Mouse (Mus musculus): ENCODE measurements at regions not wholly inside any gene's neighbourhood (a gene's known extent, or its start where the extent isn't known, plus 50 kb on each side); places are given as distances from the start of the nearest gene placed in this dataset.
A peak's percentile ranks its signal among the peaks of the same experiment; 100 is the strongest.

DNA sequence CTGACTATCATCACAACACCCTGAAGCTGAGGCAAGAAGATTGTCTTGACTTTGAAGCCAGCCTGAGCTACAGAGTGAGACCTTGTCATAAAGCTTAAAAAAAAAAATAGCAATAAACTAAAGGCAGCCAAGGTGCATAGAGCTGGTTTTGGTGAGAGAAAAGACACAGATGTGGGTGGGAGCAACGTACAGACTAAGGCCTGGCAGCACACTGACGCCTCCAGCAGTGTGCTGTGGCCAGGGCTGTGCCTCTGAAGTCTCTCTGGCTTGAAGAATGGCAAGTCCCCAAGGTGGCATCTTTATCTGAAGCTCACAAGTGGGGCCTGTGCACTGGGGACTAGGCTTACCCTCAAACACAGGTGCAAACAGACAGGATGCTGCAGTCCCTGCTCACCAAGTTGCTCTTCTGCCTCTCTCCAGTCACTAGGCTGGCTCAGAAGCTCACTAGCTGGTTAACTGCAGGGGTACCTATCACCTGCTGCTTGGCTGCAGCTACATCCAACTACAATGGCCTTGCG, 159.3 kb upstream of the Zmiz1 start:
- Histone ChIP-seq H3K4me3 (ENCODE audit: low read depth, low read length) (no peak overlapping the region), H3K9me3 (replicated peaks; ENCODE audit: control insufficient read depth, low read length) (no peaks in the 10 kb centered on the region), H3K4me2 (ENCODE audit: low read depth, low read length) (no peak overlapping the region), H3K9ac (replicated peaks; ENCODE audit: low read depth, low read length) (no peak overlapping the region), H3K4me1 (ENCODE audit: control insufficient read depth, insufficient read depth) (peaks cover 12% of the 10 kb centered on the region; the same call in 1 of the 2 replicates), H3K27me3 (ENCODE audit: control insufficient read depth, insufficient read depth, low read length) (no peaks in the 10 kb centered on the region), H3K27ac (ENCODE audit: low read depth) (no peak overlapping the region), H3K36me3 (replicated peaks; ENCODE audit: control insufficient read depth, insufficient read depth, low read length) (no peaks in the 10 kb centered on the region)
- DNase-seq (ENCODE audit: low spot score) (no peak), ATAC-seq (ENCODE audit: insufficient read depth, low read depth) (no peak)
- TF ChIP-seq EP300 (IDR thresholded peaks at IDR 0.05; ENCODE audit: low read depth) (no peak), CTCF (IDR thresholded peaks at IDR 0.05; ENCODE audit: low read depth) (no peak)
- WGBS, result 90% methylated on average over 3 of the region's 3 CpGs

DNA sequence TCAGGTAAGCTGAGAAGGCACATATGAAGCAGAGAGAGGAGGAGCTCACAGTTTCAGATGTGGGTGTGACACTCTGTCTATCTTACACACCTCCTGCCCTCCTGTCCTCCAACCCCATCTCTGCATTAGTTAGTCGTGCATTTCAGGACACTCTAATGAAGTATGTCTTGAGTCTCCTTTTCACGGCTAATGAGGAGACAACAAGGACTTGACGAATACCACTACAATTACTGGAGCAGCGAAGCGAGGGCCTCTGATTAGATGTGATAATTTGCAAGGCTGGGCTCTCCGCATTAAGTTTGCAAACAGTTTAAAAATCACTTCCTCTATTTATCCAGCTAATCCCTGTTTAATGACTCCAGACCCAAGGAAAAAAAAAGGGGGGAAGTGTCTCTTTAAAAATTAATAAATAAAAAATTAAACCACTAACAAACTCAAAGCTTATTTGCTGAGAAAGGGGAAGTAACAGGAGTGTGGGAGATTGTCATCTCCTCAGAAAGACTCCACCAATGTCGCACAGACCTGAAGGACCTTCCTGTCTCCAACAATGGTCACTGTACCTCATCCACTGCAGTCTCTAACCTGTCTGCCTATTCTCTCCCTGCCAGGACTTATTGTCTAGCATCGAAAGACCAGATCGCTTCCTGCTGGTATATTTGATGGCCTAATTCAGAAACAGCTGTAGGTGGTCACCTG, 157.5 kb upstream of the Zmiz1 start:
- Histone ChIP-seq H3K27me3 (ENCODE audit: control insufficient read depth, insufficient read depth, low read length) (no peaks in the 10 kb centered on the region), H3K9ac (replicated peaks; ENCODE audit: low read depth, low read length) (no peak overlapping the region), H3K27ac (ENCODE audit: low read depth) (no peak overlapping the region), H3K4me3 (ENCODE audit: low read depth, low read length) (no peak overlapping the region), H3K4me2 (ENCODE audit: low read depth, low read length) (no peak overlapping the region), H3K9me3 (replicated peaks; ENCODE audit: control insufficient read depth, low read length) (no peaks in the 10 kb centered on the region), H3K4me1 (ENCODE audit: control insufficient read depth, insufficient read depth) (peaks cover 14% of the 10 kb centered on the region; the same call in 1 of the 2 replicates), H3K36me3 (replicated peaks; ENCODE audit: control insufficient read depth, insufficient read depth, low read length) (no peaks in the 10 kb centered on the region)
- TF ChIP-seq EP300 (IDR thresholded peaks at IDR 0.05; ENCODE audit: low read depth) (no peak), CTCF (IDR thresholded peaks at IDR 0.05; ENCODE audit: low read depth) (no peak)
- 72% methylated on average over 9 of the region's 9 CpGs for WGBS
- no peak for DNase-seq (ENCODE audit: low spot score)
- no peak for ATAC-seq (ENCODE audit: insufficient read depth, low read depth)

- peak; percentile 90 for TF ChIP-seq EP300 (IDR thresholded peaks at IDR 0.05; ENCODE audit: low read depth)
- peak; percentile 40; the same call in 1 of the 2 replicates for TF ChIP-seq CTCF (IDR thresholded peaks at IDR 0.05; ENCODE audit: low read depth)
- H3K4me2 ChIP-seq (ENCODE audit: low read depth, low read length), result no peak overlapping the region
- ATAC-seq (ENCODE audit: insufficient read depth, low read depth), result peak; percentile 82
Measured at GRCm38 (mm10) chr14:25304391-25304851, 154.6 kb upstream of the Zmiz1 start.

DNA sequence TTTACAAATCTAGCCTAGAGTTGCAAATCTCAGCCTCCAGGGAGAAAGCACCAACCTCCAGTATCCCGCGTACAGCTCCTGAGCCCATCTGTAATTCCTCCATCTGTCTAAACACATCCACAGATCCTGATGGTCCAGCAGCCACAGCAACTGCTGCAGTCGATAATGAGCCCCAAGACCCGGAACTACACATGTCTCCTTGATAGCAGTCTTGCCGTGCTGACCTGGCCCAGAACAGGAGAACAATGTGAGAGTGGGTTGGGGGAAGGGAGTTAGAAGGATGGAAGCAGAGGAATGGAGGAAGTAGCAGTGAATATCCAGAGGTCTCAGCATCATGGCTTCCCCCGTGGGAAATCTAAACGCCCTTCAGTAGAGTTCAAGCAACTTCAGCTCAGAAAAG, 152.8 kb upstream of the Zmiz1 start:
- no peak for ATAC-seq (ENCODE audit: insufficient read depth, low read depth)
- Histone ChIP-seq H3K27me3 (ENCODE audit: control insufficient read depth, insufficient read depth, low read length) (no peaks in the 10 kb centered on the region), H3K9me3 (replicated peaks; ENCODE audit: control insufficient read depth, low read length) (no peaks in the 10 kb centered on the region), H3K27ac (ENCODE audit: low read depth) (no peak overlapping the region), H3K36me3 (replicated peaks; ENCODE audit: control insufficient read depth, insufficient read depth, low read length) (no peaks in the 10 kb centered on the region), H3K4me2 (ENCODE audit: low read depth, low read length) (no peak overlapping the region), H3K4me3 (ENCODE audit: low read depth, low read length) (no peak overlapping the region), H3K9ac (replicated peaks; ENCODE audit: low read depth, low read length) (no peak overlapping the region), H3K4me1 (ENCODE audit: control insufficient read depth, insufficient read depth) (peaks cover 45% of the 10 kb centered on the region)
- 63% methylated on average over 7 of the region's 7 CpGs for WGBS
- DNase-seq (ENCODE audit: low spot score), result no peak
- TF ChIP-seq EP300 (IDR thresholded peaks at IDR 0.05; ENCODE audit: low read depth) (no peak), CTCF (IDR thresholded peaks at IDR 0.05; ENCODE audit: low read depth) (no peak)

More at GRCm38 (mm10) chr14:25304391-25304851, 154.6 kb upstream of the Zmiz1 start:
- H3K4me3 ChIP-seq (ENCODE audit: low read depth, low read length), result no peak overlapping the region
- no peaks in the 10 kb centered on the region for H3K9me3 ChIP-seq (replicated peaks; ENCODE audit: control insufficient read depth, low read length)
- WGBS, result 8% methylated on average over 9 of the region's 9 CpGs
- no peaks in the 10 kb centered on the region for H3K36me3 ChIP-seq (replicated peaks; ENCODE audit: control insufficient read depth, insufficient read depth, low read length)
- H3K27ac ChIP-seq (ENCODE audit: low read depth), result peak overlapping the region; percentile 69
- H3K27me3 ChIP-seq (ENCODE audit: control insufficient read depth, insufficient read depth, low read length), result no peaks in the 10 kb centered on the region
- no peak overlapping the region for H3K9ac ChIP-seq (replicated peaks; ENCODE audit: low read depth, low read length)
- peak; percentile 79 for DNase-seq (ENCODE audit: low spot score)
- peaks cover 32% of the 10 kb centered on the region for H3K4me1 ChIP-seq (ENCODE audit: control insufficient read depth, insufficient read depth)

DNA sequence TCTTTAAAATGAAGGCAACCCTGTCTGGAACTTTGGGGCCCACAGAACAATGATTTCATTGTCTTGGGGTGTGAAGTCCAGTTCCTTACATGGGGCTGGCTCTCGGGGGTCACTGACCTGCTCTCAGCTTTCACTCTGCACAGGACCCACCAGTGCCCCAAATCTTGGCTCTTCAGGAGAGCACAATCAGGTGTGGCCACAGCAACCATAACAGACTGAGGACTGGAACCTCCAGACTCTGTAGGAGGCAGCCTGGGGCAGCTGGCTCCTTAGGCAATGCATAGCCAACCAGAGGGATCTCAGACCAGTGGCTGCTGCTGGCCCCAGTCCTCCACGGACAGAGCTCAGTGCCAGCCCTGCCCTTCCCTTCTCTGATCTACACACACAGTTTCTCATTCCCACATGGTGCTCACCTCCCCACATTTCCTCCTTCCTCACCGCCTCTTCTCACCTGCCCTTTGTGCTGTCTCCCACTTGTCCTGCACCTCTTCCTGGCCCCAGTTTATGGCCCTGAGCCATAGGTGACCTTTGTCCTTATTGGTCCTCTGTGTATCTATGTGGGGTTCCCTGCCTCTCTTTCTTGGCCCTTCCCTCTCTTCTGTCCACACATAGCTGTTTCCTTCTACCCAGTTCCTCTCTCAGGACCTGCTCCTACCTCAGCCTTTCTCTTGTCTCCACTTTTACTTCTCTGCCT, 151.9 kb upstream of the Zmiz1 start:
- Histone ChIP-seq H3K4me2 (ENCODE audit: low read depth, low read length) (no peak overlapping the region), H3K27me3 (ENCODE audit: control insufficient read depth, insufficient read depth, low read length) (no peaks in the 10 kb centered on the region), H3K36me3 (replicated peaks; ENCODE audit: control insufficient read depth, insufficient read depth, low read length) (no peaks in the 10 kb centered on the region), H3K27ac (ENCODE audit: low read depth) (no peak overlapping the region), H3K4me1 (ENCODE audit: control insufficient read depth, insufficient read depth) (peaks cover 55% of the 10 kb centered on the region), H3K9me3 (replicated peaks; ENCODE audit: control insufficient read depth, low read length) (no peaks in the 10 kb centered on the region), H3K4me3 (ENCODE audit: low read depth, low read length) (no peak overlapping the region), H3K9ac (replicated peaks; ENCODE audit: low read depth, low read length) (no peak overlapping the region)
- DNase-seq (ENCODE audit: low spot score), result no peak
- no peak for TF ChIP-seq CTCF (IDR thresholded peaks at IDR 0.05; ENCODE audit: low read depth)
- no peak for TF ChIP-seq EP300 (IDR thresholded peaks at IDR 0.05; ENCODE audit: low read depth)
- no peak for ATAC-seq (ENCODE audit: insufficient read depth, low read depth)
- WGBS, result 79% methylated on average over 3 of the region's 3 CpGs
